Mouse (Mus musculus) midbrain, embryonic 13.5 days (tissue): ENCODE measurements around the gene Dppa2. TPM values are rescaled to one million over a fixed set of nuclear protein-coding genes. Genes with fewer than 3 reads are reported as not detected.

Source experiments
- ATAC-seq: fragments of 200-750 bp; cut with Nextera tagmentation; 2 replicates; pipeline ENCODE4 v1.8.0; 2017; ENCODE audit warnings: mild to moderate bottlenecking, moderate TSS enrichment, moderate library complexity
- H3K27ac ChIP-seq: fragments of 300-500 bp; sonication (generic); 2 replicates; pipeline ENCODE4 v1.5.1; 2015; ENCODE audit warnings: inconsistent platforms, mild to moderate bottlenecking, moderate library complexity
- H3K27me3 ChIP-seq: fragments of 300-500 bp; sonication (generic); 2 replicates; pipeline ENCODE4 v1.6.1; 2015; ENCODE audit warnings: mild to moderate bottlenecking, inconsistent platforms
- H3K36me3 ChIP-seq: fragments of 300-500 bp; sonication (generic); 2 replicates; pipeline ENCODE4 v1.6.1; 2015; ENCODE audit warnings: mild to moderate bottlenecking, inconsistent platforms
- H3K4me1 ChIP-seq: fragments of 300-500 bp; sonication (generic); replicated peaks from 2 replicates; pipeline ENCODE4 v1.6.1; 2015; ENCODE audit warnings: inconsistent platforms
- H3K4me2 ChIP-seq: fragments of 300-500 bp; sonication (generic); replicated peaks from 2 replicates; pipeline ENCODE4 v1.6.1; 2015; ENCODE audit warnings: moderate library complexity, mild to moderate bottlenecking, inconsistent platforms
- H3K4me3 ChIP-seq: fragments of 300-500 bp; sonication (generic); replicated peaks from 2 replicates; pipeline ENCODE4 v1.5.1; 2015; ENCODE audit warnings: mild to moderate bottlenecking, inconsistent platforms
- H3K9ac ChIP-seq: fragments of 300-500 bp; sonication (generic); replicated peaks from 2 replicates; pipeline ENCODE4 v1.6.1; 2015; ENCODE audit warnings: mild to moderate bottlenecking, inconsistent platforms
- H3K9me3 ChIP-seq: fragments of 300-500 bp; sonication (generic); 2 replicates; pipeline ENCODE4 v1.6.1; 2016; ENCODE audit warnings: mild to moderate bottlenecking, inconsistent platforms
- WGBS: fragments of 180-500 bp; shearing (Covaris S2); methylation state at CpG from one replicate; pipeline ENCODE4 v1.1.7; 2015; 5-methylcytosine and 5-hydroxymethylcytosine counted together
- polyA plus RNA-seq: library from polyadenylated mRNA; unstranded; fragments of >200 nt; fragmentation: Nextera tagmentation; extraction: Ambion mirVana; gene quantifications from 2 replicates; pipeline ENCODE4 v1.2.1, GENCODE M21; 2015

Gene Dppa2
- polyA plus RNA-seq: not detected in 2 replicates

- Histone ChIP-seq H3K9me3 (no peaks in the 10 kb centered on the region), H3K4me1 (no peaks in the 10 kb centered on the region), H3K36me3 (no peaks in the 10 kb centered on the region), H3K4me2 (no peak within 1 kb of the TSS), H3K27me3 (no peaks in the 10 kb centered on the region), H3K9ac (no peak within 1 kb of the TSS), H3K4me3 (no peak within 1 kb of the TSS), H3K27ac (no peak within 1 kb of the TSS)
- 83% methylated on average over 7 of the region's 7 CpGs for WGBS
- ATAC-seq: no peak
Observed at GRCm38 (mm10) chr16:48303509-48303908, at the start of gene Dppa2. TSS of gene Dppa2 (plus strand) at chr16:48303908.

GRCm38 (mm10) chr16:48254584-48254983 is 49.1 kb upstream of the Dppa2 start:
- ATAC-seq: no peak
- no peaks in the 10 kb centered on the region for H3K27me3 ChIP-seq
- no peak overlapping the region for H3K27ac ChIP-seq
- 92% methylated on average over 5 of the region's 5 CpGs for WGBS
- no peaks in the 10 kb centered on the region for H3K36me3 ChIP-seq
- H3K9me3 ChIP-seq: 0 out of 2 replicates have a peak, but pooled peaks cover 2% of the 10 kb centered on the region
- H3K4me1 ChIP-seq: no peaks in the 10 kb centered on the region
- H3K9ac ChIP-seq: no peak overlapping the region
- no peak overlapping the region for H3K4me2 ChIP-seq
- no peak overlapping the region for H3K4me3 ChIP-seq

- no peaks in the 10 kb centered on the region for H3K27me3 ChIP-seq
- no peak for ATAC-seq
- H3K4me2 ChIP-seq: no peak overlapping the region
- no peak overlapping the region for H3K9ac ChIP-seq
- 92% methylated on average over 4 of the region's 4 CpGs for WGBS
- no peak overlapping the region for H3K27ac ChIP-seq
- H3K4me1 ChIP-seq: no peaks in the 10 kb centered on the region
- H3K36me3 ChIP-seq: no peaks in the 10 kb centered on the region
- H3K4me3 ChIP-seq: no peak overlapping the region
- H3K9me3 ChIP-seq: 0 out of 2 replicates have a peak, but pooled peaks cover 2% of the 10 kb centered on the region
Observed at GRCm38 (mm10) chr16:48259519-48259918, 44.2 kb upstream of the Dppa2 start.

GRCm38 (mm10) chr16:48262901-48263300 is 40.8 kb upstream of the Dppa2 start:
- Histone ChIP-seq H3K9ac (no peak overlapping the region), H3K27ac (no peak overlapping the region), H3K27me3 (no peaks in the 10 kb centered on the region), H3K4me1 (no peaks in the 10 kb centered on the region), H3K4me2 (no peak overlapping the region), H3K9me3 (no peaks in the 10 kb centered on the region), H3K36me3 (no peaks in the 10 kb centered on the region), H3K4me3 (no peak overlapping the region)
- 88% methylated on average over 1 of the region's 1 CpGs for WGBS
- no peak for ATAC-seq

GRCm38 (mm10) chr16:48265856-48266255 is 37.9 kb upstream of the Dppa2 start:
- Histone ChIP-seq H3K9ac (no peak overlapping the region), H3K36me3 (no peaks in the 10 kb centered on the region), H3K4me3 (no peak overlapping the region), H3K4me2 (no peak overlapping the region), H3K27me3 (no peaks in the 10 kb centered on the region), H3K4me1 (no peaks in the 10 kb centered on the region), H3K27ac (no peak overlapping the region), H3K9me3 (no peaks in the 10 kb centered on the region)
- 94% methylated on average over 4 of the region's 4 CpGs for WGBS
- ATAC-seq: no peak

- Histone ChIP-seq H3K27ac (no peak overlapping the region), H3K4me2 (no peak overlapping the region), H3K36me3 (no peaks in the 10 kb centered on the region), H3K4me3 (no peak overlapping the region), H3K9me3 (0 out of 2 replicates have a peak, but pooled peaks cover 4% of the 10 kb centered on the region), H3K27me3 (no peaks in the 10 kb centered on the region), H3K4me1 (no peaks in the 10 kb centered on the region), H3K9ac (no peak overlapping the region)
- WGBS: 72% methylated on average over 4 of the region's 4 CpGs
- no peak for ATAC-seq
Observed at GRCm38 (mm10) chr16:48276940-48277339, 26.8 kb upstream of the Dppa2 start.

- H3K9ac ChIP-seq: no peak overlapping the region
- 90% methylated on average over 4 of the region's 4 CpGs for WGBS
- H3K4me2 ChIP-seq: no peak overlapping the region
- no peaks in the 10 kb centered on the region for H3K4me1 ChIP-seq
- H3K27ac ChIP-seq: no peak overlapping the region
- H3K4me3 ChIP-seq: no peak overlapping the region
- ATAC-seq: no peak
- no peaks in the 10 kb centered on the region for H3K36me3 ChIP-seq
- H3K9me3 ChIP-seq: no peaks in the 10 kb centered on the region
- H3K27me3 ChIP-seq: no peaks in the 10 kb centered on the region
Observed at GRCm38 (mm10) chr16:48280883-48281282, 22.8 kb upstream of the Dppa2 start.

GRCm38 (mm10) chr16:48282801-48283200 is 20.9 kb upstream of the Dppa2 start:
- Histone ChIP-seq H3K4me2 (no peak overlapping the region), H3K27me3 (no peaks in the 10 kb centered on the region), H3K4me1 (no peaks in the 10 kb centered on the region), H3K9ac (no peak overlapping the region), H3K36me3 (no peaks in the 10 kb centered on the region), H3K27ac (no peak overlapping the region), H3K4me3 (no peak overlapping the region), H3K9me3 (no peaks in the 10 kb centered on the region)
- no peak for ATAC-seq
- WGBS: 65% methylated on average over 1 of the region's 1 CpGs

GRCm38 (mm10) chr16:48283517-48283916 is 20.2 kb upstream of the Dppa2 start, which contains the start of gene Dppa4:
TSS of gene Dppa4 (plus strand) at chr16:48283733.
- Histone ChIP-seq H3K36me3 (no peaks in the 10 kb centered on the region), H3K27ac (no peak within 1 kb of the TSS), H3K9me3 (no peaks in the 10 kb centered on the region), H3K4me1 (no peaks in the 10 kb centered on the region), H3K9ac (no peak within 1 kb of the TSS), H3K4me3 (no peak within 1 kb of the TSS), H3K27me3 (no peaks in the 10 kb centered on the region), H3K4me2 (no peak within 1 kb of the TSS)
- ATAC-seq: no peak
- 84% methylated on average over 4 of the region's 4 CpGs for WGBS

GRCm38 (mm10) chr16:48285517-48285916 is 18.2 kb upstream of the Dppa2 start:
- no peak overlapping the region for H3K27ac ChIP-seq
- no peak for ATAC-seq
- no peak overlapping the region for H3K4me3 ChIP-seq
- H3K4me1 ChIP-seq: no peaks in the 10 kb centered on the region
- H3K36me3 ChIP-seq: no peaks in the 10 kb centered on the region
- no peaks in the 10 kb centered on the region for H3K9me3 ChIP-seq
- H3K9ac ChIP-seq: no peak overlapping the region
- no peaks in the 10 kb centered on the region for H3K27me3 ChIP-seq
- 94% methylated on average over 4 of the region's 4 CpGs for WGBS
- H3K4me2 ChIP-seq: no peak overlapping the region

GRCm38 (mm10) chr16:48297384-48298136 is 6.1 kb upstream of the Dppa2 start:
- no peak overlapping the region for H3K9ac ChIP-seq
- no peak overlapping the region for H3K4me2 ChIP-seq
- H3K9me3 ChIP-seq: no peaks in the 10 kb centered on the region
- H3K27ac ChIP-seq: no peak overlapping the region
- no peaks in the 10 kb centered on the region for H3K4me1 ChIP-seq
- H3K27me3 ChIP-seq: no peaks in the 10 kb centered on the region
- no peak for ATAC-seq
- H3K36me3 ChIP-seq: no peaks in the 10 kb centered on the region
- WGBS: 84% methylated on average over 14 of the region's 14 CpGs
- no peak overlapping the region for H3K4me3 ChIP-seq

GRCm38 (mm10) chr16:48299884-48300283 is 3.8 kb upstream of the Dppa2 start:
- Histone ChIP-seq H3K4me1 (no peaks in the 10 kb centered on the region), H3K4me3 (no peak overlapping the region), H3K36me3 (no peaks in the 10 kb centered on the region), H3K9ac (no peak overlapping the region), H3K4me2 (no peak overlapping the region), H3K9me3 (no peaks in the 10 kb centered on the region), H3K27ac (no peak overlapping the region), H3K27me3 (no peaks in the 10 kb centered on the region)
- WGBS: 81% methylated on average over 3 of the region's 3 CpGs
- ATAC-seq: no peak

GRCm38 (mm10) chr16:48303983-48304382 is 275 bp downstream of the Dppa2 start:
- 84% methylated on average over 3 of the region's 3 CpGs for WGBS
- H3K27ac ChIP-seq: no peak overlapping the region
- no peak overlapping the region for H3K4me3 ChIP-seq
- no peaks in the 10 kb centered on the region for H3K27me3 ChIP-seq
- H3K4me2 ChIP-seq: no peak overlapping the region
- no peaks in the 10 kb centered on the region for H3K9me3 ChIP-seq
- no peaks in the 10 kb centered on the region for H3K4me1 ChIP-seq
- H3K9ac ChIP-seq: no peak overlapping the region
- no peaks in the 10 kb centered on the region for H3K36me3 ChIP-seq
- ATAC-seq: no peak
